Mouse (Mus musculus): ENCODE measurements at regions not wholly inside any gene's neighbourhood (a gene's known extent, or its start where the extent isn't known, plus 50 kb on each side); places are given as distances from the start of the nearest gene placed in this dataset.

- TF ChIP-seq EP300 (IDR thresholded peaks at IDR 0.05; ENCODE audit: insufficient read depth, low read depth, low read length) (no peak), POLR2A (IDR thresholded peaks at IDR 0.05; ENCODE audit: insufficient read depth, low read length) (no peak), CTCF (IDR thresholded peaks at IDR 0.05; ENCODE audit: low read depth, low read length) (no peak)
Measured at GRCm38 (mm10) chr13:47910531-47910910, 350.5 kb upstream of the Id4 start.
